Mouse (Mus musculus) left cerebral cortex, postnatal 4 days (tissue): ENCODE measurements at regions not wholly inside any gene's neighbourhood (a gene's known extent, or its start where the extent isn't known, plus 50 kb on each side); places are given as distances from the start of the nearest gene placed in this dataset.
"Not testable (repeated sequence)": the region's sequence is repeated elsewhere in the genome, so short reads cannot be mapped to it uniquely, and the experiment has no call there.

ENCODE experiments used
- DNase-seq: peaks from one replicate; pipeline ENCODE4 v3.0.0-alpha.2; 2022
- intact Hi-C: fragments of 180-260 bp; cut with DNase I; formaldehyde crosslinking; loops from one replicate; pipeline ENCODE4 v1.15.1; 2025

DNA sequence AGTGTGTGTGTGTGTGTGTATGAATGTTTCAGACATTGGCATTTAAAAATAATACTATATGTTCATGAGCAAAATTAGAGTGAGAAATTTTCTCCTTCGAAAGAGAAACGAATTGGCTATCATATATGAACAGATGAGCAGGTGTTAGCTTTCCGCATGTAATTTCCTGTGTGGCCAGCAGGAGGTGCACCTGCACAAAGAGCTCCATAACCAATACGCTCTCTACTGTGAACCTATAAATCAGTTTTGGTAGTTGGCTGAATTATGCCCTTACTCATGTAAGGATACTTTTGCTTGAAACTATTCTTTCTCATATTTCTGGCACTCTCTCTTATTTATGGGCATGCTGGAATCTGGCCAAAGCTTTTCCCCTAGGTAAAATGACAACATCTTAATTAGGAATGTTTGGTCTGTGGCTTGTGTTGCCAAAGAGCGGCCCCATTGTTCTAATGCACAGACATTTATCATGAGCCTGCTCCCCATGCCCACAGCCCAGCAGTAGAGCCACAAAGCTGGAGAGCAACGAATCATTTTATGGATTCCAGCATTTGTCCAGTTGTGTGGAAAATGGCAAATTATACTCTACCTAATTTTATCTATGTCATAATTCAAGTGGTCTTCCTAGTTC, 1303.8 kb upstream of the Sel1l start:
- peak; percentile 55 for DNase-seq

DNA sequence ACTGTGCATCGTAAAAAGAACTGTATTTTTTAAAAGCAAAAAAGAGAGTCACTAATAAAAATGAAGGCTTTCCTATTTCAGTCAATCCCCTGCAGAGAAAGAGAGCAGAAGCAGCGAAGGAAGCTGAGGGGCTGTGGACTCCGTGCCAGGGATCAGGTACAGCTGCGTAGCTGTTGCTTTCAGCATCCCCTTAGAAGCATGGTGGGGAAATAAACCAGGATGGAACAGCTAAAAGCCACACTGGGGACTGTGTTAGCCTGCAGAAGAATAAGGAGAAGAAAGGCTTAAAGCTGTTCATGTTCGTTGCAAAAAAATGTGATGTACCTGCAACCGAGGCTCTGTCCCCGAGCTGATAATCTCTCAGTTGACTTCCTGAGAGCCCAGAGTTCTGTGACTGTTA, 1302.6 kb upstream of the Sel1l start:
- intact Hi-C loops: no loop called here
- DNase-seq: no peak

More for the DNA sequence above, 1303.8 kb upstream of the Sel1l start:
- intact Hi-C loops: no loop called here

DNA sequence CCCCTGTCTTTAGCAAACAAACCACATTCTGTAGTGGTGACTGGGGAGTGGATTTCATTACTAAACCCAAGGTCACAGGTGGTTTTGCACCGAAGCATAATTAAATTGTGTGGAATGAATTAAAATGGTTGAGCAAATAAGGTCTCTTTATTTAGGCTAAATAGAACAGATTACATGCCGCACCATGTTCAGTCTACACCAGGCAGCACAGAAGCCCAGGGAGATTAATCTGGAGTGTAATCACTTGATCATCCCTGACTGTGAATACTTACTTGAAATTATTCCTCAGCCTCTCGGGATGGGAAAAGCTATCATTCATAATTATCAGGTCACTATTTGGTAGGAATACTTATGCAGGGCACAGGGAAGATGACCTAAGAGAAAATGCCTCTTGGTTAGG, 1293.3 kb upstream of the Sel1l start:
- intact Hi-C loops: no loop called here

DNA sequence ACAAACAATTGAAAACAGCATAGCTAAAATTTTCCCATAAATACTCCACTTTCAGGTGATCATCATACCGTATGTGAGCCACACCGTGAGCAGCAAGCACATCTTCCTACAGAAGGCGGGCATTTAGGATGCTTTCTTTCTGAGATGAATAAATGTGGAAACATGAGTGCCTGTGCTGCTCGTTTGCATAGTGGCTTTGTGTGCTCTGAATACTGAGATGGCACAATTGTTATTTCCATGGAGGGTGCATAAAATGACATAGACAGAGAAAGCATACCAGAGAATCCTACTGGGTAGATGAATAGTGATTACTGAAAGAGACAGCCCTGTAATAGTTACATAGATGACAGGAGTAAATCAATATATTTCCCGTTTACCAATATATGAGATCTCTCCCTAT, 1287.4 kb upstream of the Sel1l start:
- intact Hi-C loops: no loop called here
- DNase-seq: no peak

More for the DNA sequence above, 1293.3 kb upstream of the Sel1l start:
- no peak for DNase-seq

DNA sequence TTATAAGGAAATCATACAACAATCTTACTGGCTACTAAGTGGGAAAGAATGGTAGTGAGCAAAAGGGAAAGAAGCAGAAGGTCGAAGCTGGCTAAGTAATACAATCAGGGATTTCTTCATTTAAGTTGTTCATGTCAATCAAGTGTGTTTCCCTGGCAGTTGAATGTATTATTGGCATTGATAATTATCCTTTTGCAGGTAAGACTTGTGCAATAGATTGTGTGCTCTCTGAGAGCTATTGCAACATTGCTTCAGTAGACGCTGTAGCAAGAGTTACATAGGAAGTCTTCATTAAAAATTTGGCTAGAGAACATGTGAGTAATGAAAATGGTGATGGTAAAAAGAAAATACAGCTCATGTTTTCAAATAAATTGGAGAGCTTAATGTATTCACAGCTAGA, 1273.3 kb upstream of the Sel1l start:
- intact Hi-C loops: no loop called here
- DNase-seq: no peak

DNA sequence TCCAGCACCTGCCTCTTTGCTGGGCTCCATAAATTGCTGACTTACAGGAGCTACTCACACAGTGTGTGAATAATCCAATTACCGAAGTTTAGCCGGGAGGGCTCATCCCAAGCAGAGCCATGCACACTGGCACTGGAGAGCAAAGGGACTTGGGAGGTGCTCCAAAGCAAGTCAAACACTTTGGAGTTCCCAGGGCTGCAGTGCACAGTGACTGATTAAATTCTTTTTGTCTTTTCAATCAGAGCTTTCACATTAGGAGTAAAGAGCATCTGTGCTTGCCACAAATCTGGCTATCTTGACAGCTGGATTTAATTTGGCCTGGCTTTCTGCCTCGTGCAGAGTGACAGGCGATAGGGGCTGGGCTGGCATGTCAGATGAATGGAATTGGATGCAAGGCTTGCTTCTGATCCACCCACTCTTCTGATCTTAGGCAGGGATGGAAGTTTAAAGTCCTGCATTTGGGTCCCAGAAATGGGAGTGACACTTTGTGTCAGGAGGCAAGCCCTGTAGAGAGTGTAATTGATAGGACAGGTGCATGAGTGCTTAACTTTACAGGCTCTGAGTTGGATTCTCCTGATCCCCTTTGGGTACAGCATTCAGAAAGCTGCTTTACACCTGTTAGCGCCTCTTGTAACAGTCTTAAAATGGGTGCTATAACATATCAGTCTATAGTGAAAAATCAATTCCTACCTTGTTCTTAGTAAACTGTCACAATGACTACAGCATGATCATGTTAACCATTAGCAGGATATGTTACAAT, 1239.3 kb upstream of the Sel1l start:
- intact Hi-C loops: no loop called here
- DNase-seq: peak; percentile 14

DNA sequence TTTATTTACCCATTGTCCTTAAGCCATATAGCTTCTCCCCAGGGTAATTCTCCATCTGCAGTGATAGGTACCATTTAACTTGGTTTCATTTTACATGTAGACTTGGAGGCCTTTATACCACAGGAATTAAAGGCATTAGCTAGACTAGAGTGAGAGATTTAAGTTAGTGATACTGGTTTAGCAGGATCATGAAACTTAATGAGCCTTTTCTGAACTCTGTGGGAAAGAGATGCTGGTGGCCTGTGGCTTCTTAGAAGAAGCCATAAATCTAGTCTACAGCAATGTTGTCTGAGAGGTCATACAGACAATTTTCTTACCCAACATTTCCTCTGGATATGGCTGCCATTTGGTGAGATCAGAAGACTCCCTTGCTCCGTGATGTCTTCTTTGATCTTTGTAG, 1214.9 kb upstream of the Sel1l start:
- DNase-seq: no peak
- intact Hi-C loops: no loop called here

DNA sequence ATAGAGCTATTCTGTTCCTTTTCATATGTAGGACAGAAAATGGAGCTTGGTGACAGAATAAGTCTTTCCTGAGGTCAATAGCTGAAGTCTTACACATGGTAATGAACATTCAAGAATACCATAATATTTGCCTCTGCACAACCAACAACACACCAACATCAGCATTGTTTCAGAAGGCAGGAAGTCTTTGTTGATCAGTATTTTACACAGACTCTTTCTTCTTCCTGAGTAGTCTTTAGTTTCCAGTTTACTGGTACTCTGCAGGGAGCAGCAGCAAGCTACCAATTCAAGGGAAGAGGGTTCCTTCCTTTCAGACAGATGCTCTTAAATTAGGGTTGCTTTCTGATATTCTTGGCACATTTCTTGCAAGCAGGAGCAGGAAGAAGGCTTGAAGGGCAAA, 1170.7 kb upstream of the Sel1l start:
- intact Hi-C loops: no loop called here
- DNase-seq: no peak

DNA sequence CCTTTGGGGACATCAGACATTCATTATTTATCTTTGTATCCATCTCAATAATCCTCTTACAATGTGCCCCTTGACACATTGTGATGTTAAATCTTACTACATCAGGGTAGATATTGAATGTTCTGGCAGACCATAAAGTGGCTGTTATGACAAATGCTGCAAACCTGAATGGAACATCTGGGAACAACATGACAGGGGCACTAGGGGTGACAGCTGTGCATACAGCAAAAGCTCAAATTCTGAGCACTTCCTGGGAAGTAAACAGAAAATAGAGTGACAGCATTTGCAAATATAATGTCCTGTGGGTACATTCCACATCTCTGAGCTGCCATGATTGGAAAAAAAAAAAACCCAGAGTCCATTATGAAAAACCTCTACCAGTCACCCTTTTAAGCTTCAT, 1162.6 kb upstream of the Sel1l start:
- intact Hi-C loops: no loop called here
- DNase-seq: no peak

DNA sequence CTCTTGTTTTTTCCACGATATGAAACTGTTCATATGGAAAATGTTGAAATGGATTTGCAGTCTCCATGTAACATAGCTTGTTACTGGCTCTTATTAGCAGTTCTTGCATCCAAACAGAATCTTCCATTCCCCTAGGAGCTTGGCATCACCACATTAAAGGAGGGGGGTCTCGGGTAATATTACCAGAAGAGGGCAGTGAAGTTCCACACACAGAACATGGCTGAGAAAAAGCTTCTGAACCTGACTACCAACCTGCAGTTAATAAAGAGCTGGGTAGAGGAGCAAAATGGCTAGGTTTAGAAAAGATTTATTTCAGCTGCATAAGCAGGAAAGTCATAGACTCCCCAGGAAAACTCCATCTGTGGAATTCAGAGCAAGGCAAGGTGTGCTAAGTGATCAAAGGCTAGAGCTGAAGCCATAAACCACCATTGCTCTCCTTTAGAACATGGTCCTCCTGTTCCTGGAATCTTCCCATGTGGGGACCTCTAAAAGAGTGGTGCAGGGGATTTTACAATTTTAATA, 1157.9 kb upstream of the Sel1l start:
- peak; percentile 4 for DNase-seq
- intact Hi-C loops: no loop called here

DNA sequence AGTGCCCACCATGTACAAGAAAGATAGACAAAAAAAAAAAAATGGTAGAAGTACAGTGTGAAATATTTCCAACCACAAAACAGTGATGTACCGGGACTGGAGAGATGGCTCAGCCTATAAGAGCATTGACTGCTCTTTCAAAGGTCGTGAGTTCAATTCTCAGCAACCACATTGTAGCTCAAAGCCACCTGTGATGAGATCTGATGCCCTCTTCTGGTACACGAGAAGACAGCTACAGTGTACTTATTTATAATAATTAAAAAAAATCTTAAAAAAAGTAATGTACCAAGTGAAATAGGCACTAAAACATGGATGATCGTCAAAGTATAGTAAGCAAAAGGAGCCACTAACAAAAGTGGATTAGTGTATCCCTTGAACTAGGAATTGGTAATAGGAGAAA, 1154.2 kb upstream of the Sel1l start:
- no peak for DNase-seq
- intact Hi-C loops: loop anchor here (5.0 kb wide), 1 partner anchor 1121 kb away; no protein-coding TSS in a partner anchor

DNA sequence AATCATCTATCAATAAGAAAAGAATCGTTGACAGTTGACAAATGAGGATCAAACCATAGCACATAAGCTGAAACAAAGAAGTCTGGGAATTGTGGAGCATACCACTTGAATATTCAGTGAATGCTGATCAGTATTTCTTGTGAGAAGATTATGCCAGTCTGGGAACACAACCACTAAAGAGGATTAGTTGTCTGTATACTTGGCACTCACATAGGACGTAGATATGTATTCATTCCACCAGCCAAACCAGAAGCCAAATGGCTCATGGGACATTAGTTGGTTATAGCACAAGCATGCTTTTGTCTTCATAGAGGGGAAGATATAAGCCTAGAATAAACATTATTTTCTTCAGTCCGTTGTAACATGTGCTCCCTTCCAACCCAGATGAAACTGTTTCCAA, 1126.7 kb upstream of the Sel1l start:
- no peak for DNase-seq
- intact Hi-C loops: no loop called here

DNA sequence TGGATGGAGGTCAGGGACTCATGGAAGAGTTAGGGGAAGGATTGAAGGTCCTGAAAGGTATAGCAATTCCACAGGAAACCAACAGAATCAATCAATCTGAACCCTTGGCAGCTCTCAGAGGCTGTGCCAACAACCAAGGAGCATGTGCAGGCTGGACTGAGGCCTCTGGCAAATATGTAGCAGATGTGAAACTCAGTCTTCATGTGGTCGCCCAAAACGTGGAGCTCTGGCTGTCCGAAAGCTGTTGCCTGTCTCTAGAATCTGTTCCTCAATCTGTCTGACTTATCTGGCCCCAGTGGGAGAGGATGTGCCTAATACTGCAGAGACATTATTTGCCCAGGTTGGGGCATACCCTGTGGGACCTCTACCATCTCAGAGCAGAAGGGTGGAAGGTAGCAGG, 1095.4 kb upstream of the Sel1l start:
- DNase-seq: no peak
- intact Hi-C loops: no loop called here

DNA sequence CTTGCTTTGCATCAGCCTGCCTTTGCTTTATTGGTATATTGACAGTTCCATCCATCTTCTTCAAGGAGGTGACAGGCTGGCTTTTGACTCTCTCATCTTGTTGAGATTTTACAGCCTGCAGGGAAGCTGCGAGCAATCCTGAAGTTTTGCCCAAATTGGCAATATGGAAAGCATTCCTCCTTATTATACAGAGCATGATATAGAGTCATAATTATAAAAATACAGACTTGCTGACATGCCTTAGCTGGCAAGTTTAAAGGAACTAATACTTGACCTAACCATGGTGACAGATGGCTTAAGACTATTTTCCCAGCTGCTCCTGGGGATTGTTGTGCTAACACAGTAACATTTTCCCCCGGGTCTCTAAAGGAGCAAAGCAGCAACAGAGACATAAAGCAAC, 1078.6 kb upstream of the Sel1l start:
- intact Hi-C loops: no loop called here
- DNase-seq: no peak

DNA sequence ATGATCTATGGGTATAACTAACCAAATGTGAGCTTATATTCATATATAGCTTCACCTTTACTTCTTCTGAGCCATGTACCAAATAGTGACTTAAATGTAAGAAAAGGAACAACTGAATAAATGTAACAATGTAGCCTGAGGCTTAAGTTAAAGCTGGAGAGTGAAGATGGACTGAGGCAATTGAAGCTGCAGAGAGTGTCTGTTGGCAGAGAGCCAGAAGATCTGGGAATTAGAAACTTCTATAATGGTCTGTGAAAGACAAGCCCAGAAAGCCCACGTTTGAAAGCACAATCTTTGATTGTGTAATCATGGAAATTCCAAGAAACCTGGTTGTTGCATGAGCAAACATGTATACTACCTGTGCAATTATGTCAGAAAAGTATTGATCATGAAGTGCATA, 1078.0 kb upstream of the Sel1l start:
- intact Hi-C loops: no loop called here
- DNase-seq: no peak

DNA sequence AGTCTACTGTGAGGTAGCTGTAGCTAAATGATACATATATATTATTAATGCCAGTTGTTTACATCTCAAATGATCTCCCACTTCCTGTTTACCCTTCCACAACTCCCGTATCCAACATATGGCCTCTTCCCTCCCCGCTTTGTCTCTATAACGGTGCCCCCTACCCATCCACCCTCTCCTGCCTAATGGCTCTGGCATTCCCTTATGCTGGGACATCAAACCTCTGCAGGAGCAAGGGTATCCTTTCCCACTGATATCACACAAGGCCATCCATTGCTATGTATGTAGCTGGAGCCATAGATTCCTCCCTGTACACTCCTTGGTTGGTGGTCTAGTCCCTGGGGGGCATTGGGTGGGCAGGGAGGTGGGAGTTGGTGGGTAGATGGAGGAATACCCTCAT, 1071.0 kb upstream of the Sel1l start:
- no peak for DNase-seq
- intact Hi-C loops: no loop called here

DNA sequence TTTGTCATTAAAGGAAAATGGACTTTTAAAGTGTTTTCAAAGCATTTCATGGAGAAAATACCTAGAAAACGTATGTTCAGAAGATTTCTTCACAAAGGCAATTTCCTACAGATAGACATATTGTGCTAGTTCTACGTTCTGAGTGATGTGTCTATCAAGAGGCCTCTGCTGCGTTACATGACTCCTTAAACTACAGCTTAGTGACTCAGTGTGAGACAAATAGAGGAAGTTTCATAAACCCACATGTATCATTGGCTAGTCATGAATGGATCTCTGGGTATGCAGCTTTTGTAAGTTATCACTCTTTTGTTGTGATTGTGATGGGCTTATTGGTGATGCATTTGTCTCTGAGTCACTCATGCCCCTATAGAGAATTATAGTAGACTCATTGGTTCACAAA, 1067.3 kb upstream of the Sel1l start:
- DNase-seq: no peak
- intact Hi-C loops: no loop called here

DNA sequence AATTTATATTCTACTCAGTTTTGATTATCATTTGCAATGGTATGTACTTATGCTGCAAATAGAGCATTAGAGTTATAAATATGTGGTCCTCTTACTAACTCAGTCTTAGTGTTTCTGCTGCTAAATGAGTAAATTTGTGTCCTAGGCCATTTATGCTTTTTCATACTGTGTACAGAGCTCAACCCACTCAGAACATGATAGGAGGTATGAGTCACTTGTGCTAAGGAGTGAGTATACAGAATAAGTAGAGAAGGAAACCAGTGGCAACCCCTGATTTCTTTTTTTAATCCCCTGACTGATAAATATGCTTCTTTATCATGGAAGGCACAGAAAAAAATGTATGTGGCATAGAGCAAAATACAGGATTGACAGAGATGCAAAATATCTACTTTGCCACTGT, 1066.8 kb upstream of the Sel1l start:
- DNase-seq: no peak
- intact Hi-C loops: no loop called here

DNA sequence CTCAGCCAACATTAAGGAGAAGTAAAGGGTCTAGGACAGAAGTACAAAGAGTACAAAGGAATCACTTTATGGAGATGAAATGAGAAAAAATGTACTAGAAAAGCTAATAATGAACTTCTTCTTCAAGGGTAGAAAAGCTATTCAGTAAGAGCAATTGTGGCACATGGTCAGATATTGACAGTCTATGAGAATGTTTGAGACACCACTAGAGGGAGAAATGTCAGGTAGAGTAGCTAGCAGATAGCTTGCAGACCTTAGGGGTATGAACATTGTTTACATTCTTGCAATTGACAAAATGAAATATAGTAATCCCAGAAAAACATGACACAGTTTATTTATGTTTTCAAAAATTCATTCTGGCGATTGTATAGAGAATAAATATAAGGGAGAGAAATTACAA, 1066.2 kb upstream of the Sel1l start:
- intact Hi-C loops: no loop called here
- no peak for DNase-seq

DNA sequence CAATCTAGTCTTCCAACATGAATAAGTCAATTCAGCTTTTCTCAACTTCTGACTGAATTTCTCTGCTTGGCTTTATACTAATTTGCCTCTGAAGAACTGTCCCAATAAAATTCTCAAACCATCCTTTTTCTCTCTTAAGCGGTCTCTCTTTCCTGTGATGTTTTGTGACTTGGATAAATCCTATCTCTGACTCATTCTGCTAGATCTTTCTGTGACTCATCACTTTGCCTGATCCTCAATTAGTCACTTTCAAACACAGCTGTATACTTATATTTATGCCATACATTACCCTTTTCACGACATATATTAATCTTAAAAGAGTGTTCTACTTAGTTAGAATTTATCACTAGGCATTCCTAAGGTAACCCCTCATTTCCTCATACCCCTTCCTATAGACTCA, 1055.4 kb upstream of the Sel1l start:
- DNase-seq: no peak

DNA sequence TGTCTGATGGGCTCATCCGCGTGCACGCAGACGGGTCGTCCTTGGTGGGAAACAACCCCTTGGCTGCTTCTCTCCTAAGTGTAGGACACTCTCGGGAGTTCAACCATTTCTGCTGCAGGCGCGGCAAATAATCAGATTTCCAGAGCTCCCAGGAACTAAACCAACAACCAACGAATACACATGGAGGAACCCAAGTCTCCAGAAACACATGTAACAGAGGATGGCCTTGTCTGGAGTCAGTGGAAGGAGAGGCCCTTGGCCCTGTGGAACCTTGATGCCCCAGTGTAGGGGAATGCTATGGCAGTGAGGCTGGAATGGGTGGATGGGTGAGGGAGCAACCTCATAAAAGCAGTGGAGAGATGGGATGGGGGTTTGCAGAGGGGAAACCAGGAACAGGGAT, 1043.4 kb upstream of the Sel1l start:
- no peak for DNase-seq

More for the DNA sequence above, 1055.4 kb upstream of the Sel1l start:
- intact Hi-C loops: no loop called here

DNA sequence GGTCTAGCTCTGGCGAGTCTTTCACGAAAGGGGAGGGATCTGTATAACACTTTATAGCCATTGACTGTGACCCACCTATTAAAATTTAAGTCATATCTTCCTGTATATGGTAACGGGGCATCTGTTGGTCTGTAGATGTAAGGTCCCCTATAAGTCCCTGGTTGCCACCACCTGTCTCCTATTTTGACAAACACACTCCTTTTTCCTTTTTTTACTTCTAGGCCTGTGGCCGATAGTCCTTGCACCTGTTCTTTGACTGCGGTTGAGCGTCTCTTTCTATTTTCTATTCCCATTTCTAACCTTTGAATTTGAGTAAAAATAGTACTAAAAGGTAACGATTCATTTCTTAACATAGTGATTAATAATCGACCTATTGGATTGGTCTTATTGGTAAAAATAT, 1042.7 kb upstream of the Sel1l start:
- intact Hi-C loops: not testable (repeated sequence)

More for the DNA sequence above, 1043.4 kb upstream of the Sel1l start:
- intact Hi-C loops: no loop called here

More for the DNA sequence above, 1042.7 kb upstream of the Sel1l start:
- DNase-seq: not testable (repeated sequence)
